Mouse (Mus musculus) embryonic fibroblast, embryonic 13.5 days (primary cell): ENCODE measurements at regions not wholly inside any gene's neighbourhood (a gene's known extent, or its start where the extent isn't known, plus 50 kb on each side); places are given as distances from the start of the nearest gene placed in this dataset.

Source experiments
- CTCF ChIP-seq: IDR thresholded peaks from 2 replicates; pipeline ENCODE4 v1.5.1; 2011; ENCODE audit warnings: mild to moderate bottlenecking, control low read depth, low read length, moderate library complexity, borderline replicate concordance; ENCODE audit not compliant: insufficient read depth
- POLR2A ChIP-seq: IDR thresholded peaks from 2 replicates; pipeline ENCODE4 v1.6.1; 2011; ENCODE audit warnings: low read depth, mild to moderate bottlenecking, control low read depth, low read length, moderate library complexity

DNA sequence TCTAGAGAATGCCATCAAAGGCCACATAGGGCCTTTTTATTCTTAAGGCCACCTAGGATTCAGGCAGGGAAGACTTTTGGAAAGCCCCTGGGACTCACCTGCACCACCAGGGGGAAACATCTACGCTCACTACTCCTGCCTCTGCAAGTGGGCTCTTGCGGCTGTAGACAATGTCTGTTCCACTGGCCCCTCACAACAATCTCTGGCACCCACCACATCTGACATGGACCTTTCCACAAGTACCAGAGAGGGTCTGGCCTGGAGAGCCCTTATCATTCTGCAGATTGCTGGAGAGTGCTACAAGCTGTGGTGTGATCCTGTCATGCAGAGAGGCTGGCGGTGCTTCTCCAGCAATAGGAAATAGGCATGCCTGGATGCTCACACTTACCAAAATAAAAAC is 84.1 kb upstream of the Hddc2 start:
- TF ChIP-seq CTCF (no peak), POLR2A (no peak)
